Mouse (Mus musculus) hindbrain, embryonic 14.5 days (tissue): ENCODE results near the gene Aars2. TPM values are rescaled to one million over a fixed set of nuclear protein-coding genes. Genes with fewer than 3 reads are reported as not detected.

Experiments
- ATAC-seq: fragments of 200-750 bp; cut with Nextera tagmentation; 2 replicates; pipeline ENCODE4 v1.8.0; 2017; ENCODE audit warnings: moderate number of reproducible peaks, mild to moderate bottlenecking, moderate TSS enrichment, moderate library complexity; ENCODE audit not compliant: low FRiP score
- DNase-seq: peaks from one replicate; pipeline ENCODE4 v3.0.0-alpha.2; 2015; ENCODE audit warnings: low spot score
- H3K27ac ChIP-seq: fragments of 300-500 bp; sonication (generic); 2 replicates; pipeline ENCODE4 v1.5.1; 2014; ENCODE audit warnings: mild to moderate bottlenecking, moderate library complexity
- H3K27me3 ChIP-seq: fragments of 300-500 bp; sonication (generic); 2 replicates; pipeline ENCODE4 v1.6.1; 2014; ENCODE audit warnings: mild to moderate bottlenecking, low read length, mixed read lengths; ENCODE audit not compliant: control insufficient read depth, insufficient read depth
- H3K36me3 ChIP-seq: fragments of 300-500 bp; sonication (generic); replicated peaks from 2 replicates; pipeline ENCODE4 v1.6.1; 2014; ENCODE audit not compliant: control insufficient read depth, insufficient read depth
- H3K4me1 ChIP-seq: fragments of 300-500 bp; sonication (generic); replicated peaks from 2 replicates; pipeline ENCODE4 v1.6.1; 2014; ENCODE audit warnings: antibody characterized with exemption, low read length, mixed read lengths; ENCODE audit not compliant: control insufficient read depth, insufficient read depth
- H3K4me2 ChIP-seq: fragments of 300-500 bp; sonication (generic); replicated peaks from 2 replicates; pipeline ENCODE4 v1.6.1; 2014; ENCODE audit warnings: mild to moderate bottlenecking, moderate library complexity
- H3K4me3 ChIP-seq: fragments of 300-500 bp; sonication (generic); replicated peaks from 2 replicates; pipeline ENCODE4 v1.5.1; 2014; ENCODE audit warnings: mild to moderate bottlenecking, low read length
- H3K9ac ChIP-seq: fragments of 300-500 bp; sonication (generic); 2 replicates; pipeline ENCODE4 v1.6.1; 2014
- H3K9me3 ChIP-seq: fragments of 300-500 bp; sonication (generic); 2 replicates; pipeline ENCODE4 v1.6.1; 2016; ENCODE audit warnings: low read length; ENCODE audit not compliant: control insufficient read depth
- WGBS: fragments of 180-500 bp; shearing (Covaris S2); extraction: QIAGEN DNeasy Blood & Tissue Kit; methylation state at CpG from one replicate; pipeline ENCODE4 v1.1.7; 2014; 5-methylcytosine and 5-hydroxymethylcytosine counted together
- polyA plus RNA-seq: library from polyadenylated mRNA; unstranded; fragments of >200 nt; fragmentation: Nextera tagmentation; extraction: Ambion mirVana; gene quantifications from 2 replicates; pipeline ENCODE4 v1.2.1, GENCODE M21; 2014

Gene Aars2
- polyA plus RNA-seq, 1 experiment from 2014 or later: 15.2 TPM

DNA sequence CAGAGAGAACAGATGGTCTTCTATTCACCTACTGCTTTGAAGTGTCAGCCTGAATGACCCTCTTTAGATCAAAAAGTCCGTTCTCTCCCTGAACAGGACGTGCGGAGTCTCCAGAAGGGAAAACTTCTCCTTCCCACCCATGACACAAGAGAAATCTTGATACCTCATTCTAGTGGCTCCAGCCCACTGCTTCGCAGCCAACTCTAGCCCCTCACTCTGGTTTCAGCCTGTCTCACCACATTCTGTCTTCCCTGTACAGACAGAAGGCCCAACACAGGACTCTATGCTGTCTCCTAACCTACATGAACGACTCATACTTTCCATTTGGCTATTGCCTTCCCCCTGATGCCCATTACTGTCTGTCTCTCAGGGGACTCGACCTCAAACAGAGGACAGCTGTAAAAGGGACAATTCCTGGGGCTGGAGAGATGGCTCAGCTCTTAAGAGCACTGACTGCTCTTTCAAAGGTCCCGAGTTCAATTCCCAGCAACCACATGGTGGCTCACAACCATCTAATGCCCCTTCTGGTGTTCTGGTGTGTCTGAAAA lies 44.7 kb downstream of the Aars2 start:
- Histone ChIP-seq H3K4me1 (peaks cover 18% of the 10 kb centered on the region), H3K4me3 (no peak overlapping the region), H3K27ac (no peak overlapping the region), H3K9me3 (no peaks in the 10 kb centered on the region), H3K36me3 (peaks cover 8% of the 10 kb centered on the region), H3K4me2 (no peak overlapping the region), H3K9ac (no peak overlapping the region), H3K27me3 (peaks cover 9% of the 10 kb centered on the region)
- ATAC-seq: no peak
- WGBS: 45% methylated on average over 7 of the region's 7 CpGs
- no peak for DNase-seq

DNA sequence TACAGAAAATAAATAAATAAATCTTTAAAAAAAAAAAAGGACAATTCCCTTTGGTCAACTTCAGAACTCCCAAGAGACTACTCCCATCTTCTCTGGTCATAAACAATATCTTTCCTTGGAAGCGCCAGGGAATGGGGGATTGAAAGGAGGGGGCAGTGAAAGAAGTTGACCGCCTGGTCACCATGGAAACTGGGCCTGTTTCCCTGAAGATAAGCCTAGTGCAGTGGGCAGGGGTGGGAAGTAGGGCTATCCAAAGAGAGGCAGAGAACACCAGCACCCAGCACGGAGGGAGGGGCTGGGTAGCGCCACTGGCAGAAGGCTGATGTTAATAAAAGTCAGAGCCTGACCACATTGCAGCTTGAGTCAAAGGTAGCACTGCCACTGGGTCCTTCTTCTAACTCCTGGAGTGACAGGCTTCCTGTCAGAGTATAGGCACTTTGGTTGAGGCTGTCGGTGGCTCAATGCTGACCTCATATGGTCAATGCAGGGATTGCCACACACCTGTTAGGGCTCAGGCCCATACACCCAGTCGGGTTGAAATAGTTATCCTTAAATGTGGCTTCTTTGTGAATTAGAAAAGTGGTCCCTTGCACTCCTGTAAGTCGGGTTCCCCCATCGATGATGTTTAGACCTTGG lies 45.3 kb downstream of the Aars2 start:
- DNase-seq (peak; percentile 83), ATAC-seq (peak; percentile 35; the same call in 1 of the 2 replicates)
- H3K4me2 ChIP-seq: no peak overlapping the region
- H3K9ac ChIP-seq: no peak overlapping the region
- H3K27ac ChIP-seq: no peak overlapping the region
- H3K9me3 ChIP-seq: no peaks in the 10 kb centered on the region
- H3K27me3 ChIP-seq: peaks cover 3% of the 10 kb centered on the region
- WGBS: 3% methylated on average over 8 of the region's 8 CpGs
- H3K4me1 ChIP-seq: peaks cover 18% of the 10 kb centered on the region
- no peak overlapping the region for H3K4me3 ChIP-seq
- peaks cover 2% of the 10 kb centered on the region for H3K36me3 ChIP-seq

DNA sequence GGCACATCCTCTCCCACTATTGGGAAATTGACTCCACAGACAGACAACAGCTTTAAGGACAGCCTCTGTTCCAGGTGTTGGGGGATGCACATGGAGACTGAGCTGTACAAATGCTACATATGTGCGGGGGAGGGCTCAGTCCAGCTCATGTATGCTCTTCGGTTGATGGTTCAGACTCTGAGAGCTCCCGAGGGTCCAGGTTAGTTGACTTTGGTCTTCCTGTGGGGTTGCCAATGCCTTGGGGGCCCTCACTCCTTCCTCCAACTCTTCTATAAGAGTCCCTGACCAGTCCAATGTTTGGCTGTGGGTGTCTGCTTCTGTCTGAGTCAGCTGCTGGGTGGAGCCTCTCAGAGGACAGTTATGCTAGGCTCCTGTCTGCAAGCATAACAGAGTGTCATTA lies 46.4 kb downstream of the Aars2 start:
- H3K9me3 ChIP-seq: no peaks in the 10 kb centered on the region
- no peak overlapping the region for H3K9ac ChIP-seq
- ATAC-seq (no peak), DNase-seq (no peak)
- H3K4me2 ChIP-seq: no peak overlapping the region
- H3K36me3 ChIP-seq: no peaks in the 10 kb centered on the region
- no peaks in the 10 kb centered on the region for H3K27me3 ChIP-seq
- 85% methylated on average over 3 of the region's 3 CpGs for WGBS
- H3K4me1 ChIP-seq: peaks cover 16% of the 10 kb centered on the region
- no peak overlapping the region for H3K27ac ChIP-seq
- H3K4me3 ChIP-seq: no peak overlapping the region

DNA sequence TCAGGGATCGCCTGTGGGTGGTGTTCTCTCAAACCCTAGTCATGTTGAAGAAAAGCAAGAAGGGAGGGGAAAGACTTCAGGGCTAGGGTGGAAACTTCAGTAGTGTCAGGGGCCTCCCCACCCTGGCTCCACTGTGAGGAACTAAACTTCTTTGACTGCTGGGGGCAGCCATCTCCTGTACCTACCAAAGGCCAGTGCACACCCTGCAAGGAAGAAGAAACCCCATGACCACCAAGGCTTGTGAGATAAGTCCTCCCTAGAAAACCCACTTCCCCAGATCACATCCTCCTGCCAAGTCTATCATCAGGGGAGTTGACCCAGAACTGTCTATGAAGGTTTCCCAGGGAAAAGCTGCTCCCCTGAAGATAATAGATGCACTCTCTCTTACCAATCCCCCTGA lies 47.8 kb downstream of the Aars2 start:
- WGBS: 48% methylated on average over 1 of the region's 1 CpGs
- no peaks in the 10 kb centered on the region for H3K9me3 ChIP-seq
- no peak overlapping the region for H3K4me2 ChIP-seq
- H3K36me3 ChIP-seq: no peaks in the 10 kb centered on the region
- H3K27me3 ChIP-seq: no peaks in the 10 kb centered on the region
- no peak for ATAC-seq
- no peak overlapping the region for H3K27ac ChIP-seq
- H3K4me1 ChIP-seq: peaks cover 11% of the 10 kb centered on the region
- no peak overlapping the region for H3K4me3 ChIP-seq
- no peak overlapping the region for H3K9ac ChIP-seq
- no peak for DNase-seq

DNA sequence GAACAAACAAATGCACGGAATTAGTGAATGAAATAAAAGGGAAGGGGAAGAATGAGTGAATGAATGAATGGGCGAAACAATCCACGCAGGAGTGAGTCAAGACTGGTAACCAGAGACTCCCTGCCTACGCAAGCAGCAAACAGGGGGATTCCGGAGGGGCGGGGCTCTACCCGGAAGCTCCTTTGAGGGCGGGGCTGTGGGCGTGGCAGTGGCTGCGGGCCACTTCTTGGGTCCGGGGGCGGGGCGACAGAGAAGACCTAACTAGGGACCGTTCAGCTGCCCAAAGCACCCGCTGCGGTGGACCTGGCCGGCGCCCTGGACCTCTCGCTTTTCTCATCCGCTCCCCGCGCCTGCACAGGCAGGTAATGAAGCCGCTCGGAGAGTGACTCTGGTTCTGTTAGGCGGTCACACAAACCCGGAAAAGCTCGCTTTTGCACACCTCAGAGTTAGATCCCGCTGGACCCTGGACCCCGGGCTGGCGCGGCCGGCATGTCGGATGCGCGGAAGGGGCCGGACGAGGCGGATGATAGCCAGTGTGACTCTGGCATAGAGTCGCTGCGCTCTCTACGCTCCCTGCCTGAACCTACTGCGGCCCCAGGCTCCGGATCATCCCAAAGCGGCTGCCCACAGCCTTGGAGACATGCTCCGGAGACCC lies 48.9 kb downstream of the Aars2 start, which contains the start of gene Nfkbie:
Nfkbie (plus strand) TSS at position 252 of the 655 bp plus-strand sequence.
- H3K27me3 ChIP-seq: no peaks in the 10 kb centered on the region
- H3K4me1 ChIP-seq: peaks cover 7% of the 10 kb centered on the region
- under 1% methylated on average over 45 of the region's 45 CpGs for WGBS
- H3K9me3 ChIP-seq: no peaks in the 10 kb centered on the region
- no peaks in the 10 kb centered on the region for H3K36me3 ChIP-seq
- DNase-seq: peak; percentile 84
- peak within 1 kb of the TSS; percentile 78 for H3K9ac ChIP-seq
- H3K27ac ChIP-seq: no peak within 1 kb of the TSS
- H3K4me2 ChIP-seq: peak within 1 kb of the TSS; percentile 95
- ATAC-seq: peak; percentile 63
- peak within 1 kb of the TSS; percentile 54 for H3K4me3 ChIP-seq

DNA sequence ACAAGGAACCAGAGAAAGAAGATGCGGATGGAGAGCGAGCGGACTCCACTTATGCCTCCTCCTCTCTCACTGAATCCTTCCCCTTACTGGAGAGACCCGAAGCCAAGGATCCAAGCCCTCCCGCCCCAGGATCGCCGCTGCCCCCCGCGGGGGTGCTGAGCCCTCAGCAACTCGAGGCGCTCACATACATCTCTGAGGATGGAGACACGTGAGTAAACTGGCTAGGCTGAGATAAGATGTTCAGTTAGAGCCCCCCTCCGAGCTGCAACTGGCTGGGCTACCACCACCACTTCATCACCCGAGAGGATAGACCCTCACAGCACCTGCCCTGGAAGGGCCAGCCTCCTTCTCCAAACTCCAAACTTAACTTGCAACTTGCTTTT lies 49.5 kb downstream of the Aars2 start:
- H3K27me3 ChIP-seq: no peaks in the 10 kb centered on the region
- H3K36me3 ChIP-seq: no peaks in the 10 kb centered on the region
- DNase-seq (no peak), ATAC-seq (no peak)
- no peaks in the 10 kb centered on the region for H3K9me3 ChIP-seq
- H3K4me2 ChIP-seq: peak overlapping the region; percentile 95
- H3K9ac ChIP-seq: peak overlapping the region; percentile 78
- peak overlapping the region; percentile 54 for H3K4me3 ChIP-seq
- H3K4me1 ChIP-seq: peaks cover 7% of the 10 kb centered on the region
- no peak overlapping the region for H3K27ac ChIP-seq
- WGBS: 3% methylated on average over 14 of the region's 14 CpGs

DNA sequence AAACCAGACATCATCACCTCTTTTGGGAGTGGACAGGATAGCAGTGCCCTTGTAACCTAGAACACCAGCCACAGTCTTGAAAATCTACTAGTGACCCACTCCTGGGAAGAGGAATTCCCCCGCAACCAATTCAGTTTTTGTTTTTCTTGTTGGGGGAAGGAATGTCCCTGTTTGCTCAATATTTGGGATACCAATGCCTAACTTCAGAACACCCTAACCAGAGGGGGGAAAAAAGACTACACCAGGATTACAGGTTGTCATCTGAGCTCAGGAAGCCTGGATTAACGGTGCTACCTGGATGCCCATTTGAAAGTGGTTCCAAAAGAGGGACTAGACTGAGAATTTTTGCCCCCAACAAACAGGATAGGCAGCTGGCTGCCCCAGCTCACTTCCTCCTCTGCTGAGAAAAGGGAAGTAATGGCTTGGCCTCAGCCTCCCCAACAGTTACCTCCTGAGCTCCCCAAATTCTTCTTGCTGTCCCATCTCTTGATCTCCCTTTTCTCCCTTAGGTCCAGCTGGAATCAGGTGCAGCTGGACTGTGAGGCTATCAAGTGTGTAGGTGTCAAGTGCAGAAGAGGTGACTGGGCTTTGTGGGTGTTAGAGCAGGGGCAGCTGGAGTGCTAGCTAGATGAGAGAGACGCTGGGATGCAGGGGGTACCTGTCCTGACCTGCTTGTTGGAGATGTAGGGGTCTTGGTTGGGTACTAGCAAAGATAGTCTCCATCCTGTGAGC lies 50.0 kb downstream of the Aars2 start:
- no peaks in the 10 kb centered on the region for H3K27me3 ChIP-seq
- ATAC-seq (no peak), DNase-seq (no peak)
- peak overlapping the region; percentile 54; the same call in 1 of the 2 replicates for H3K4me3 ChIP-seq
- WGBS: 80% methylated on average over 3 of the region's 3 CpGs
- H3K36me3 ChIP-seq: no peaks in the 10 kb centered on the region
- no peak overlapping the region for H3K9ac ChIP-seq
- H3K27ac ChIP-seq: no peak overlapping the region
- H3K9me3 ChIP-seq: no peaks in the 10 kb centered on the region
- H3K4me1 ChIP-seq: peaks cover 7% of the 10 kb centered on the region
- H3K4me2 ChIP-seq: peak overlapping the region; percentile 95

DNA sequence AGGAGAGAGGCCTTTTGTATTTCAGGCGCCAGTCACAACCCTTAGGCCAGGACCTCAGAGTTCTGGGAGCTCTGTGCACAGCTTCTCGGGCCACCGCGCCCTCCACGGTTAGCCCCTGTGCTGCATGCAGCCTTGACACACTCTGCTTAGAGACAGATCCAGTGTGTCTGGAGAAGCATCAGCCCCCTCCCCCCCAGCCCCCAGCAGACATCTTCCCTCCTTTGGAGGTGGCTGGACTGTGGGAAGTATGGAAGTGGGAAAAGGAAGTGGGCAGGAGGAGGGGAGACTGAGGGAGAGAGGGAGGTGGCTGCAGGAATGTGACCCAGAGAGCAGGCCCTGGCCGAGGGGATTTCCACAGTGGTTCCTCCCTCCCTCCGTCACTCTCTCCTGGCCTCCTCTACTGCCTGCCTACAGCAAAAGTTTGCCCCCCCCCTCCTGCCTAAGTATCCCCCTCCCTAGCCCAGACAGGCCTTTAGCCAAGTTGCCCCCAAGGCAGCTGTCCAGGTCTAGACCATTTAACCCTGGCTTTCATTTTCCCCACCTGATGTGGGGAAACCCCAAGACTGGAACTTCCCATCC lies 50.7 kb downstream of the Aars2 start:
- no peaks in the 10 kb centered on the region for H3K9me3 ChIP-seq
- H3K9ac ChIP-seq: no peak overlapping the region
- no peaks in the 10 kb centered on the region for H3K27me3 ChIP-seq
- 72% methylated on average over 7 of the region's 7 CpGs for WGBS
- H3K36me3 ChIP-seq: no peaks in the 10 kb centered on the region
- no peak overlapping the region for H3K4me3 ChIP-seq
- H3K27ac ChIP-seq: no peak overlapping the region
- H3K4me1 ChIP-seq: peaks cover 4% of the 10 kb centered on the region
- ATAC-seq (no peak), DNase-seq (no peak)
- H3K4me2 ChIP-seq: no peak overlapping the region
